Mouse (Mus musculus) bone marrow, adult 2 months (tissue): ENCODE measurements around the gene Tmco5. TPM values are rescaled to one million over a fixed set of nuclear protein-coding genes. Genes with fewer than 3 reads are reported as not detected.

Experiments
- H3K27ac ChIP-seq: fragments of 200-500 bp; 2 replicates; pipeline ENCODE4 v1.5.1; 2012; ENCODE audit warnings: low read depth, mild to moderate bottlenecking, control low read depth, inconsistent platforms, low read length; ENCODE audit not compliant: control insufficient read depth, poor library complexity, insufficient read depth
- H3K4me1 ChIP-seq: fragments of 200-500 bp; 2 replicates; pipeline ENCODE4 v1.6.1; 2011; ENCODE audit warnings: low read length; ENCODE audit not compliant: control insufficient read depth, insufficient read depth
- H3K4me3 ChIP-seq: fragments of 200-500 bp; replicated peaks from 2 replicates; pipeline ENCODE3; 2011; ENCODE audit warnings: mild to moderate bottlenecking, low read depth, low read length, control low read depth; ENCODE audit not compliant: control insufficient read depth
- CTCF ChIP-seq: fragments of 200-500 bp; IDR thresholded peaks from 2 replicates; pipeline ENCODE4 v1.5.1; 2011; ENCODE audit warnings: low read length, control low read depth; ENCODE audit not compliant: control insufficient read depth, insufficient read depth
- POLR2A ChIP-seq: fragments of 200-500 bp; IDR thresholded peaks from 2 replicates; pipeline ENCODE4 v1.6.1; 2011; ENCODE audit warnings: low read depth, mild to moderate bottlenecking, control low read depth, low read length, borderline replicate concordance; ENCODE audit not compliant: control insufficient read depth
- WGBS: fragments of 180-500 bp; shearing (Covaris S2); methylation state at CpG from one replicate; pipeline ENCODE4 v1.1.7; 2018; 5-methylcytosine and 5-hydroxymethylcytosine counted together
- polyA plus RNA-seq: library from polyadenylated mRNA; stranded (reverse); fragments of >200 nt; gene quantifications from 2 replicates; pipeline ENCODE4 v1.2.4, GENCODE M21; 2011; ENCODE audit warnings: low replicate concordance; ENCODE audit not compliant: missing spikeins, insufficient read depth, insufficient read length

Gene Tmco5
- not detected in 2 replicates for polyA plus RNA-seq

DNA sequence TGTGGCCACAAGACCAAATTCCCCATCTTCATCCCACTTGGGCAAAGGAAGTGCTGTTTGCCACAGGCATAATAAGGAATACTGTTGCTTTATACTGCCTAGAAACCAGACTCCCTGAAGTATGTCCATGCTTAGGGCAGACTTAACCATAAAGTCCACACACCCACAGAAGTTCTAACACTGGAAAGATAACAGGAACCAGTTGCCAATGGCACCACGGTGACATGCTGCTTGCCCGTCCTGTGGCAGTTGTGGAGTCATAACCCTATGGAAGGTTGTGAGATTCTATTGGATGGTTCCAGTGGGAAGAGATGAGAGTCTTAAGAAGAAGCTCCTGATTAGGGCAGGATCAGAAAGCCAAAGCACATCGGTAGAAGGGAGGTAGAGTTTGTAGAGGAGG, at the start of gene Tmco5:
Gene Tmco5, plus strand, starts transcription at position 301 of the 400 bp plus-strand sequence.
- 85% methylated on average over 3 of the region's 3 CpGs for WGBS
- Histone ChIP-seq H3K4me3 (no peak within 1 kb of the TSS), H3K27ac (no peak within 1 kb of the TSS), H3K4me1 (no peaks in the 10 kb centered on the region)
- no peak for TF ChIP-seq CTCF
- TF ChIP-seq POLR2A = no peak

DNA sequence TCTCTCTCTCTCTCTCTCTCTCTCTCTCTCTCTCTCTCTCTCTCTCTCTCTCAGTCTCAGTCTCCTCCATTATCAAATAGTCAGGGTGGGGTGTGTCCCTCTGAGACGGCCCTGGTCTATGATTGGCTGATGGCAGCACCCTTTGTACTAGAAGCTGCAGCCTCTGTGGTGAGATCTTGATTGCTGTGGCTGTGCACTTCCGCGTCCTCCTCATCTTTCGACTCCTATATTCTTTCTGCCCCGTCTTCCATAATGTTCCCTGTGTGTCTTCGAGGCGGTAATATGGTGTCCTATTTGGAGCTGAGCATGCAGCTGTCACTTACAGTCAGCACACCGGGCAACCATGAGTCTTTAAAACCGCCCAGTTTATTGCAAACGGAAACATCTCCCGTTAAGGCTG, 46.6 kb upstream of the Tmco5 start:
- WGBS = 64% methylated on average over 11 of the region's 11 CpGs
- TF ChIP-seq CTCF = no peak
- no peak for TF ChIP-seq POLR2A

DNA sequence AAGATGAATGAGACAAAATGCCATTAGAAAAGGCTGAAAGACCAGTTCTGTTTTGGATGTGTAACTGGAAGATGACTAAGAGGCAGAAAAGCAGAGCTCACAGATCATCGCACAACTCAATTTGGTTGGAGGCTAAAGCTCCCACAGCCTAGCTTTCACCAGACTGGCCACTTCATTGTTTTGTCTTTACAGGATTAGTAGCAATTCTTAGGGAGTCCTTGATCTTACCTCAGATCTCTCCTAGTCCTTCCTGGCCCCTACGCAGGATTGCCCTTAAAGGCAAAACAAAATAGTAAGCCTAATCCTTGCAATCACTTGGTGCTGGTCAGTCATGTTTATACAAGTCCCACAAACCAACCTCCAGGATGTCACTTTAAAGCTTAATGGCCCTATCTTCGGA, 40.7 kb upstream of the Tmco5 start:
- no peak overlapping the region for H3K4me3 ChIP-seq
- 49% methylated on average over 3 of the region's 3 CpGs for WGBS

More for the DNA sequence above, 46.6 kb upstream of the Tmco5 start:
- Histone ChIP-seq H3K4me1 (no peaks in the 10 kb centered on the region), H3K4me3 (no peak overlapping the region), H3K27ac (no peak overlapping the region)

DNA sequence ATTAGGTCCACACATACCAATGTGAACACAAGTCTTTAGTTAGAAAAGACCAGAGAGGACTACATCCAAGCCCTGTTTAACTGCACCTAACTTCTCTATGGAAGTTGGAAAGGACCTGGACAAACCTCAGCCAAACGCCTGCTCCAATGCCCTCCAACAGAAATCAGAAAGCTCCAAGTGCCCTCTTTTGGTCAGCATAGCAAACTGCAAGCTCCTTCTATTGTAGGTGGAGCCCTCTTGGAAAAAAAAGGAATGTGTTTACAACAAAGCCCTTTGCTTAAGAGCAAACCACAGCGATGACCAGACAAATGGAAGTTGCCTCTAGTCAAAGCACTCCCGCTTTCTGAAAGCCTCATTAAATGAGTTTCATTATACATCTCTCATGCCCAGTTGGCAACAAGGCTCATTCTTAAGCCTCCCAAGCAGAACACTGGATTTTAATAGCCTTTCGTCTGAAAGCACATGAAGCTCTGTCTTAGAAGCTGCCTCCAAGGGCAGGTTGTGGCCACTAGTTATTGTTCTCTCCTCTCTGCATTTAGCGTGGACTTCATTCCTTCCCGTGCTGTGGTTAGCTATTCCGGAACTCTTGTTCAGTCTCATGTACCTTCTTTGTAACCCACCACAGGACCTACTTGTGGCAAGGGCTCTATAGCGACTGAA, 39.8 kb upstream of the Tmco5 start:
- TF ChIP-seq CTCF (no peak), POLR2A (no peak)
- Histone ChIP-seq H3K4me1 (no peaks in the 10 kb centered on the region), H3K4me3 (no peak overlapping the region), H3K27ac (no peak overlapping the region)
- 26% methylated on average over 8 of the region's 8 CpGs for WGBS

More for the DNA sequence above, 40.7 kb upstream of the Tmco5 start:
- Histone ChIP-seq H3K27ac (no peak overlapping the region), H3K4me1 (no peaks in the 10 kb centered on the region)
- TF ChIP-seq CTCF (no peak), POLR2A (no peak)

DNA sequence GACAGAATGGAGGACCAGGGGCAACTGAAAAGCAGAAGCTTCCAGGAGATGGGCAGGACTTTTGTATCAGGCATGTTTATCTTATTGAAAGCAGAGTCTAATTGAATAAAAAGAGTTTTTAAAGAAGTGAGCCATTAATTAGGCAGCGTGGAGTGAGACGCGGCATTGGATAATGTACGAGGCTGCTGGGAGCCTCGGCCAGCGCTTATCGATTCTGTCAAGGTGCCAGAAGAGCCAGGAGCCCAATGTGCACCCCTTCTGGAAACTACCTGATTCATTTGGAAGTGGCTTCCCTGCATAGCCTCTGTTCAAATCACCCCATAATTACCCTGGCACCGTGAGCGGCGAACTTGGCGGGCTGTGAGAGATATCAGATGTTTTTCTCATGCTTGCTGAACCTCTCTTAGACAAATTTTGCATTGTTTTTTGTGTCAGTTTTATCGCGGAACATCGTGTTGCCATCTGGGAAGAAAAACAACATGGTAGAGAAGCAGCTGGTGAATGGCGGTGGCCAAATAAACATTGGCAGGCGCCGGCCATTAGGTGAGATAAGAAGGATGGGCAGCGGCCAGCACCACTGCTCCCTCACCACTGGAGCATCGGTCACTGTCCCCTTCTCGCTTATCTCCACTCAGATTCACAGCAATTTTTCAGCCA, 28.4 kb upstream of the Tmco5 start:
- H3K27ac ChIP-seq = no peak overlapping the region
- 86% methylated on average over 20 of the region's 20 CpGs for WGBS
- no peak overlapping the region for H3K4me3 ChIP-seq
- TF ChIP-seq POLR2A (no peak), CTCF (no peak)
- no peaks in the 10 kb centered on the region for H3K4me1 ChIP-seq

DNA sequence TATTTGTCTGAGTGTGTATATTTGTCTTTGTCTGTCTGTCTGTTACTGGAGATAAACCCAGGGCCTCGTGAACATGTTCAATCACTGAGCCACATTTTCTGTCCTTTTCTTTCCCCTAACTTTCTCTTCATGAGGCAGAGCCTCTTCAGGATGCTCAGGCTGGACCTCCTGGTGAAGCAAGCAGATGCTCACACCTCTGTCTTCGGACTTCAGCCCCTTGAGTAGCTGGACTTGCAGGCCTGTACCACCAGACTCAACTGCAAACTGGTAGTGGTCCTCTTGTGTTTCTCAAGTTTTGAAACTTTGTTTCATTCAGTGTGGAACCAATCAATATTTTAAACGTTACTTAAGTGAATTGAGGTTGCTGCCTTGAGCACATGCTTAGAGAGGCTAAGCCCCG, 27.1 kb upstream of the Tmco5 start:
- no peak overlapping the region for H3K27ac ChIP-seq
- TF ChIP-seq POLR2A (no peak), CTCF (no peak)
- H3K4me3 ChIP-seq = no peak overlapping the region
- 67% methylated on average over 4 of the region's 4 CpGs for WGBS
- no peaks in the 10 kb centered on the region for H3K4me1 ChIP-seq

DNA sequence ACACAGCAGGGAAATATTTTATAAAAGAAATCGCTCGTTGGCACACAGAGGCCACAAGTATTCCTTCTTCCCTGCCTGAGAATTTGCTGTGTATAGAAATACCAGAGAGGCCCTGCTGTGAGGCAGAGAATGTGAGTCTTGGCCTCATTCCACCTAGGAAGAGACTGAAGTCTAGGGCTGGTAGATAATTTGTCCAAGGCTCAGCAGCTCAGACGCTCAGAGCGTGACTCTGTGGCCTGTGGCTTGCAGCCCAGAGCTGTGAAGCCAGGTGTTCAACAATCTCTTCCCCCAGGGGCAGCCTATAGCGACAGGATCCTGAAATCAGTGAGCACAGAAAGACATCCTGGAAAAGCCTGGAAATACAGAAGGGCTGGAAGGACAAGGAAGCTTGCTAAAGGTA, 26.2 kb upstream of the Tmco5 start:
- 47% methylated on average over 5 of the region's 5 CpGs for WGBS
- TF ChIP-seq CTCF = no peak
- no peak for TF ChIP-seq POLR2A
- H3K27ac ChIP-seq = no peak overlapping the region

DNA sequence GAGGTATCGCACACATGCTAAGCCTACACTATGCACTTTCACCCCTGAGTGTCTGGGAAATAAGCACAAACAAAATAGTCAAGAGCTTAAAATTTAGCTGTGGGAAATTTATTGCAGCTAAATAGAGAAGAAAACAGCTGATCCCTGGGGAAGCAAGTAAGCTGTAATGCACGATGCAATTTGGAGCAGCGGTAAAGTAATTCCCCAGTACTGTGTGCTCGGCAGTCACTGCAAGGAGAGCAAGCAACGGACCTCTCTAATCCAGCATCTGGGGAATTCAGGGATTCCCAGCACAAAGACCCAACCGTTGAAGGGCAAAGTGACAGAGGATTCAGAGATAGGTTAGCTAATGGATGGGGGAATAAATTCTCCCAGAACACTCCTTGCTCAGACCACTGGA, 19.8 kb upstream of the Tmco5 start:
- WGBS = 76% methylated on average over 6 of the region's 6 CpGs
- TF ChIP-seq CTCF = no peak
- no peak for TF ChIP-seq POLR2A

More for the DNA sequence above, 26.2 kb upstream of the Tmco5 start:
- no peak overlapping the region for H3K4me3 ChIP-seq
- no peaks in the 10 kb centered on the region for H3K4me1 ChIP-seq

More for the DNA sequence above, 19.8 kb upstream of the Tmco5 start:
- H3K27ac ChIP-seq = no peak overlapping the region
- H3K4me1 ChIP-seq = no peaks in the 10 kb centered on the region
- no peak overlapping the region for H3K4me3 ChIP-seq
